Mouse (Mus musculus) monocyte, adult 5-6 weeks (primary cell): ENCODE results near the gene Ghr. TPM values are rescaled to one million over a fixed set of nuclear protein-coding genes. Genes with fewer than 3 reads are reported as not detected.

ENCODE experiments used
- ATAC-seq: fragments of 153-309, 156-312 bp; replicated peaks from 2 replicates; pipeline ENCODE4 v1.8.0; 2017; ENCODE audit warnings: mild to moderate bottlenecking; ENCODE audit not compliant: low TSS enrichment, insufficient number of reproducible peaks, severe bottlenecking, poor library complexity, low FRiP score
- total RNA-seq: library from RNA; stranded (forward); fragments of 200-1000, 200-491, 200-594 nt; gene quantifications from 3 replicates; pipeline ENCODE4 v1.2.3, GENCODE M21; 2017

Gene Ghr
- total RNA-seq, 1 experiment from 2014 or later, result not detected

GRCm38 (mm10) chr15:3331813-3332212 lies 251.5 kb downstream of the Ghr start:
- ATAC-seq, result no peak

- ATAC-seq, result no peak
These were observed 253.0 kb downstream of the Ghr start for GRCm38 (mm10) chr15:3330291-3330690.

GRCm38 (mm10) chr15:3323041-3323440 lies 260.3 kb downstream of the Ghr start:
- no peak for ATAC-seq

- ATAC-seq, result no peak
These were observed 263.4 kb downstream of the Ghr start for GRCm38 (mm10) chr15:3319929-3320328.

- ATAC-seq, result no peak
These were observed 266.7 kb downstream of the Ghr start for GRCm38 (mm10) chr15:3316617-3317016.

GRCm38 (mm10) chr15:3312937-3313336 lies 270.4 kb downstream of the Ghr start:
- no peak for ATAC-seq

GRCm38 (mm10) chr15:3309856-3310255 lies 273.4 kb downstream of the Ghr start:
- no peak for ATAC-seq

- ATAC-seq, result no peak
These were observed 279.9 kb downstream of the Ghr start, which contains the start of gene Ccdc152 for GRCm38 (mm10) chr15:3303426-3303825. Gene Ccdc152, minus strand, starts transcription at chr15:3303526.

GRCm38 (mm10) chr15:3300361-3301100 lies 282.8 kb downstream of the Ghr start:
- no peak for ATAC-seq

- no peak for ATAC-seq
These were observed 285.7 kb downstream of the Ghr start for GRCm38 (mm10) chr15:3297615-3298014.

GRCm38 (mm10) chr15:3295986-3296385 lies 287.3 kb downstream of the Ghr start:
- no peak for ATAC-seq

- ATAC-seq, result no peak
These were observed 289.8 kb downstream of the Ghr start for GRCm38 (mm10) chr15:3293477-3293876.

- ATAC-seq, result no peak
These were observed 292.9 kb downstream of the Ghr start for GRCm38 (mm10) chr15:3290435-3290834.

GRCm38 (mm10) chr15:3286032-3286431 lies 297.3 kb downstream of the Ghr start:
- no peak for ATAC-seq

- ATAC-seq, result no peak
These were observed 301.6 kb downstream of the Ghr start for GRCm38 (mm10) chr15:3281737-3282136.

GRCm38 (mm10) chr15:3281216-3281615 lies 302.1 kb downstream of the Ghr start:
- no peak for ATAC-seq

GRCm38 (mm10) chr15:3279242-3279641 lies 304.1 kb downstream of the Ghr start:
- ATAC-seq, result no peak

- no peak for ATAC-seq
These were observed 305.9 kb downstream of the Ghr start for GRCm38 (mm10) chr15:3277391-3277790.

- no peak for ATAC-seq
These were observed 310.1 kb downstream of the Ghr start for GRCm38 (mm10) chr15:3273191-3273590.

GRCm38 (mm10) chr15:3271216-3271615 lies 312.1 kb downstream of the Ghr start:
- no peak for ATAC-seq

GRCm38 (mm10) chr15:3270646-3271077 lies 312.6 kb downstream of the Ghr start:
- ATAC-seq, result peak; percentile 74
